Mouse (Mus musculus): ENCODE measurements around the gene Mlx.

DNA sequence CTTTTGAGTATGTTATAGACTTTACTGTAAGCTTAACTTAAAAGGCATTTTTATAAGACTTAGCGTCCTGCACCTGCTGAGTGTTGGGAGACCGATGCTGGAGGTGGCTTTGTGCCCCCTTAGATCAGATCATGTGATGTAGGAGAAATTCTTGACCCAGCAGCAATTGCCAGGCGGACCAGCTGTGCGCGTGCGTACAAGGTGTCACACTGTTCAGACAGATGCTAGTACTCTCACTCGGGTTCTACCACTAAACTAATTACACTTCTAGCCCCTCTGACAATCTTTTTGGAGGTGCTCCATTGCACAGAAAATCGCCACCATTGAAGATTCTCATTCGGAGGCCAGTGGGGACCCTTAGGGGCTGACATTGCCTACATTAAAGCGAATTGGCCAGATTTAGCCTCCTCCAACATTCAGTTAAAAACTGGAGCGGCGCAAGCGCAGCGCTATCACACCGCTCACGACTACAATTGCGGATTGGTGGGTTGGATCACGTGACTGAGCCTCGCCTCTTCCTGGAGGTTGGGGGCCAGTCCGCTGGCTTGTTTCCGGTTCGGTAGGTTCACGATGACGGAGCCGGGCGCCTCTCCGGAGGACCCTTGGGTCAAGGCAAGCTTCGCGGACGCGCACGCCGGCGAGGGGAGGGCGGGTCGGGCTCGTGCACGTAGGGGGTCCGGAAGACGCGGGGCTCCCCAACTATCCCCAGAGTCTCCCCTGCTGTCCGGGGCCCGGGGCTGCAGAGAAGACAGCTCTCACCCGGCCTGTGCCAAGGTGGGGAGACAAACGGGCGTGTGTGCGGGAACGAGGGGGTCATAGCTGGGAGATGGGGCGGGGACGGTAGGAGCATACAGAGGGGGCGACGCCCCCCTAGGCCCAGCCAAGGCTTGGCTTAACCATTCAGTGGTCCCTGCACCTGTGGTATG lies at the start of gene Mlx:
- TF ChIP-seq CTCF (IDR thresholded peaks at IDR 0.05; ENCODE audit: extremely low read depth, insufficient read depth, insufficient read length, insufficient replicate concordance) (no peak), POLR2A (IDR thresholded peaks at IDR 0.05; ENCODE audit: low read depth, low read length) (peak; percentile 27)

All from spleen, adult 2 months (tissue).